Mouse (Mus musculus) layer of hippocampus, postnatal 14 days (tissue): Measurements from ENCODE around the gene Cdc20. TPM values are rescaled to one million over a fixed set of nuclear protein-coding genes. Genes with fewer than 3 reads are reported as not detected.
A peak's percentile ranks its signal among the peaks of the same experiment; 100 is the strongest.

Experiments
- DNase-seq, 2 experiments: peaks; one replicate each; pipeline ENCODE4 v3.0.0; 2021 to 2022; ENCODE audit warnings: low spot score in 2 of 2, mixed read lengths in 1 of 2
- long read RNA-seq, 2 experiments: library from polyadenylated mRNA; stranded (forward); transcript quantifications; one replicate each; pipeline ENCODE4 v2.0.0; 2021
- total RNA-seq, 2 experiments: library from RNA; stranded (reverse); gene quantifications; 2 replicates each; pipeline ENCODE4 v1.2.3; 2021

Gene Cdc20
- 1 to 10 TPM; 2.1 to 3.4 TPM for total RNA-seq
- long read RNA-seq, experiment 1, transcript Cdc20-201 (10 exons, 1,793 nt): major isoform, 6 of 6 reads
- long read RNA-seq, experiment 1, partial matches to known transcripts: 0 of 6 reads
- long read RNA-seq, experiment 1, other reads (novel, unspliced or antisense): 0 of 6 reads
- long read RNA-seq, experiment 2, partial matches to known transcripts: 0 of 4 reads
- long read RNA-seq, experiment 2, other reads (novel, unspliced or antisense): 0 of 4 reads

GRCm38 (mm10) chr4:118436820-118437603 lies at the start of gene Cdc20:
TSS of gene Cdc20 (minus strand) at chr4:118437352.
- peak; percentile 91 to 94 for DNase-seq

DNA sequence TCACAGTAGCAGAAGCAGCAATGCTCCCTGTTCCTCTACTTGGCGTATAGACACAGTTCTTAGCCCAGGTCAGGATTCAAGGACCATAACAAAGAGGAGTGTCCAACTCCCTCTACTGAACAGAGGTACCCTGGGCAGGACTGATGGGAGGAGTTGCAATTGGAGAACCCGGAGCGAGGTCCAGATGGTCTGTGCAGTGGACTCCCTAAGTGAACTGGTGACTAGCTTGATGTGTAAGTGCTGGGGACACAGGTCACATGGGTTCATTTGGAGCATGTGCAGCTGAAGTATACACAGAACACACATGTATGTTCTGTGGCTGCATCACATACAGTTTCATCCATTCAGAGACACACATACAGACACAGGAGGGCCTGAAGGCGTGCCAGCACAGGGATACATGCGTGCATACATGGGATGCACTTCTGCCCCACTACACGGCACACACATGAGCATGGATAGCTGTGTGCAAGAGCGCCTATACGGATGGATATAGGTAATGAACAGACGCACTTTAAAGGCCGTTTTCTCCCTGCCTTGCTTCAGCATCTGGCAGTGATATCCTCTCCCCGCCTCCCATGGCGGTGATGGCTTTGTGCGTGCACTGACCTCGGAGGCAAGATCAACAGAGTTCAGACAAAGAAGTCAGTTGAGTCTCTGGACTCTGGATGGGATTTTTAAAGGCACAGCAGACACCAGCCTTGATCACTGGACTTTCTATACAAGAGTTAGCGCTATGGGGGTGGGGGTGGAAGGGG lies 39.8 kb upstream of the Cdc20 start:
- DNase-seq: no peak

- no peak for DNase-seq
Measured at GRCm38 (mm10) chr4:118472687-118473086, 35.5 kb upstream of the Cdc20 start.

- no peak for DNase-seq
Measured at GRCm38 (mm10) chr4:118471281-118471680, 34.1 kb upstream of the Cdc20 start.

GRCm38 (mm10) chr4:118465697-118466163 lies 28.6 kb upstream of the Cdc20 start:
- DNase-seq: no peak

- no peak for DNase-seq
Measured at GRCm38 (mm10) chr4:118464956-118465355, 27.8 kb upstream of the Cdc20 start.

DNA sequence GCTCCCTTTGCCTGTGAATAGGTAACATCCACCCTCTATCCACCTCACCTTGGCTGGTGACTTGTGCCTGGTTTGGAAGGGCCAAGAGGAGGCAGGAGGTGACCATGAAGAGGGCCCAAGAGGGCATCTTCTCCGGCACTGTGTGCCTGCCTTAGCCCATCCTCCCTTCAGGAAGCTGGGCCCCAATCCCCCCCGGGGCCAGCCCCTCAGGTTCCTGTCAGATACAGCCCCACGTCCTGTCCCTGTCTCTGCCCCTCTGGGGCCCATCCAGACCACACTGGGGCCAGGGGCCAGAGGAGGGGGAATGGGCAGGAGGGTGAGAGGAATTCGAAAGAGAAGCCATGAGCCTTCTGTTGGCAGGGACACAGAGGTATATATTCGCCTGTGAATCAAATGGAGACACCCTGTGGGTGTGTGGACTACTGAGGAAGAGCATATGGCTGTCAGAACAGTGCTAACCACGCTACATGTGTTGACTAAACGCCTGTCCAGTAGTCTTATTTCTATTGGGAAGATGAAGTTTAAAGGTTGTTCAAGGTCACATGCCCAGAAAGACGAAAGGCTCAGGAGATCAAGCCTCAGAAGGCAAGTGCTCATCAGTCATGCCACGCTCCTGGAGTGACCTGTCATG lies 20.3 kb upstream of the Cdc20 start, which contains the start of gene Mpl:
Gene Mpl, minus strand, starts transcription at position 169 of the 631 bp plus-strand sequence.
- no peak for DNase-seq

DNA sequence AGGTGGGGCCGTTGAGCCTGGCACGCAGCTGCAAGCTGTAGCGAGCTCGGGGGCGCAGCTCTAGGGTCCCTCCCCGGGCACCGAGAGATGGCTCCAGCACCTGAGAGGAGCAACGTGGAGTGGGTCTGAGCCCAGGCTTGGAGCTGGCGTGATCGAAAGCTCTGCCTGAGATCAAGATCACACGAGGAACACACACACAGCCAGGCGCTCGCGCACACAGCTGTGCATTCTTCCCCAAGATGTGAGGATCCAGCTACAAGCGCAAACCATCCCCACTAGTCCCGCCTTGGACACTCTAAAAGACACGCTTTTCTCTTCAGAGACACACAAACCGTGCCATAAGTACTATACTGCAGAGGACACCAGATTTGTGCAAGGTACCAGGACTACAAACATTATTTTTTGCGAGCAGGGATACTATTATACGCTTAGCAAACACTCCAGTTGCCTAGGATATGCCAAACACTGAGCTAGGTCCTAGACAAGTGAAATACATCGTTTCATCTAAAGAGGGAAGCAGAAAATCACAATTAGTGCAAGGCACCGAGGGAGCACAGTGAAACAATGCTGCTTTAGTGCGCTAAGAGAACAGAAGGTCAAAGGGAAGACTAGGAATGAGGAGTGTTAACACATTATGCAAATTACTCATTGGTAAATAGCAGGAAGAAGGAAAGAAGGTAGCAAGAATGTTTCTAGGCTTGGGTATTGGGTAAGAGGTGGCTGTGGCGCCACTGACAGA lies 9.4 kb upstream of the Cdc20 start:
- no peak for DNase-seq

DNA sequence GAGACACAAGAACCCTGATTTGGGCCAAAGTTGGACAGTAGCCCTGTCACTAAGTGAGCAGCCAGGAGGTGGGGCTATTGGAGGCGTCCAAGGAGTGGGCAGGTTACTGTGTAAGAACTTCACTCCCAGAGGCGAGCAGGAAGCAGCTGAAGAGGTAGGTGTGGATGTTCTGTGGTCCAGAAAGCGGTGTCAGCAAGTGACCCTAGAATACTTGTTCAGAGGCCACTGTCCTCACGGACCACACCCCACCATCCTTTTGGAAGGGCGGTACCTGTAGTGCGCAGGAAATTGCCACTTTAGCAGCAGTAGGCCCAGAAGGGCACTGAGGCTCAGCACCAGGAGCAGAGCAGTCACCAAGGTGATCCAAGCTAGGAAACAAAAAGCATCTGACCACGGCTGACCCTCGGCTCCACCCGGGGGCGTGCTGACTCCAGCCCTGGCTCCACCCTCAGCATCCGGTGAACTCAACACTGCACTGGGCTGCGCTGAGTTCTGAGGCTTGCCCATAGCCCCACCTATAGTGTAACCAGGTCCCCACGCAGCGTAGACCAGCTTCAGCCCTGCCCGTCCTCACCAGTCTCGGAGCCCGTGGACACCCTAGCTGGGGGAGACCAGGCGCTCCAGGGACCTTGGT lies 8.7 kb upstream of the Cdc20 start:
- no peak for DNase-seq

DNA sequence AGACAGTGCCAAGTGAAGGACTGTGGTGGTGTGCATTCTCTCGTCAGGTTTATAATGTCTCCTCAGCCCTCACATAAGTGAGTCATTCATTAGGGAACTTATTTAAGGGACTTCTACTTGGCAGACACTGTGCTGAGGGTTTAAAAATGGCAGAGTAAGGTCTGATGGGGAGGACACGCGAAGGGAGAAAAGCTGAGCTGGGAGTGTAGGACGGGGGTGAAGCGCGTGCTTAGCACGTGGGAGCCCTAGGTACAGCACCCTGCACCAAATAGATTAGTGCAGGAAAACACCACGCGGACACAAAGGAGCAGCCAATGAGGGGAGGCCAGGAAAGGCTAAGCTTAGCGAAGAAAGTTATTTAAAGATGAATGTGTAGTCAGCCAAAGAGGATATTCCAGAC lies 7.9 kb upstream of the Cdc20 start:
- no peak for DNase-seq

GRCm38 (mm10) chr4:118437829-118438253 lies 689 bp upstream of the Cdc20 start:
- DNase-seq: no peak

DNA sequence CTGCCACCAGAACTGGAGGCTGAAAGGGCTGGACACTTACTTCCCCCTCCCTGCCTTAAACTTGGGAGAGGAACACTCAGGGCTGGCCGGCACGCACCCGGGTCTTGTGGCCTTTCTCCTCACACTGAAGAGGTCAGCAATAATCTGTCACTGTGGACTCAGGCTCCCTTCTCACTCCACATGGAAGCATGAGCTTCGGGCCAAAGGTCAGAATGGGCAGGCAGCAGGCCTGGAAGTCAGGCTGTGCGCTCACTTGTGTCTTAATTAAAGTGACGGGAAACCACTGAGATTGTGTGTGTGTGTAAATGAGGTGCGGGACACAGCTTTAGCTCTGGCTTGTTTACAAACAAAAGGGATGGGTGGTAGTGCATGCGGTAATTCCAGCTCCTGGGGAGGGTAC lies 4.8 kb downstream of the Cdc20 start:
- DNase-seq: no peak

GRCm38 (mm10) chr4:118429215-118429895 lies 7.8 kb downstream of the Cdc20 start:
- DNase-seq: no peak

DNA sequence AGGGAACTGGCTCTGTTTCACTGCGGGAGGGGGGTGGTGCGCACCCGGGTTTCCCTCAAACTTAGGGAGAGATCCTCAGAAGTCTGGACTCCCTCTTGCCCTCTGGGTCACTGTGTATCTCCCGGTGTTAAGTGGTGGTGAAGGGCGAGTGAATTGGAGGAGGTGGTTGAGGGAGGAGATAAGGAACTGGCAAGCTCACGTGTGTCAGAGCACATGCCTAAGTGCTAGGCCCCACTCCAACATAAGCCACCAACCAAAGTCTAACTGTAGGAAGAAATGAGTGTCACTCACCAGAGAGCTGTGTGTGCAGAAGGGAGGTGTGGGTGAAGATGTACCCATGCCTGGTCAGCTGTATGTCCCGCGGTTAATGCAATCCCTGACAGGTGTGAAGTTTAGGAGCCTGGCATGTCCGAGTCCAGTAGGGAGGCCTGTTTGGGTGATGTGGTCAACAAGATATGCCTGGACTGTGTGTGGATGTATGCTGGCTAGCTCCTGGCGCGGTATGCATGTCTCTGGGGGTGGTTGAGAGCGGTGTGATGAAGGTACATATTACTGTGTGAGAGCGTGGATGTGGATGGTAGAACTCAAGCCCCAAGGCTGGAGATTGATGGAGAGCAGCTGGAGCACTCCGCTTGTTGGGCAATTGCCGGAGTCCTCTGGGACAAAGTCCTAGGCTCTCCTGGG lies 8.5 kb downstream of the Cdc20 start:
- DNase-seq: no peak

- DNase-seq: peak; percentile 61 to 72
Measured at GRCm38 (mm10) chr4:118427768-118428451, 9.2 kb downstream of the Cdc20 start, which contains the start of gene Elovl1. TSS of gene Elovl1 (plus strand) at chr4:118428093.

DNA sequence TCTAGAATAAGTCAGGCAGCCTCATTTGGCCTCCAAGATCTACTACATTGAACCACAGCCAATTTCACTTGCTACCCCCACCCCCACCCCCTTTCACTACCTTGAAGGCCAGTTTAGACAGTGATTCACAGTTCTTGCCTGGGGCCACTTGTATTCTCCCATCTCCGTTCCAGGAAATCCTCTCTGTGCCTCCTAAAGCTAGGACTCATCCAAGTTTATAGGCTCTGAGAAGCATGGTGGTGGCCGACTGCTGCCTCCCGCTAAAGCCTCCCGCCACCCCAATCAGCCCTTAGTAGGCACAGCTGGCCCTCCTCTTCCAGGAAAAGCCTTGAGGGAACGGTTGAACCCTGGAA lies 9.8 kb downstream of the Cdc20 start:
- DNase-seq: no peak

DNA sequence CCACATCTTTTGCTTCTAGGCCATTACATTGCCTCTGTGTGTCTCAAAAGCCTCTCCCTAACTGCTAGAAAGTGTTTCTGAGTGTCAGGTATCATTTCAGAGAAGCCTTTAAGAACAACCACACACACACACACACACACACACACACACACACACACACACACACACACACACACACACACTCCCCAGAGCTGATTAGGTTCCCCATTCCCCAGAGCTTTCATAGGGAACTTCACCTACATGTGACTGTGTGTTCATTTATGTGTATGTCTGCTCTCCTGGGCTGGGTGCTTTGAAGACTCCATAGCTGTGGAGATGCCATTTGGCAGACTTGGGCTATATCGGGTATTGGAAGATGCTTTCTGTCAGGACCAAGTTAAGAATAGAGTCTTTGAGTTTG lies 11.8 kb downstream of the Cdc20 start:
- DNase-seq: no peak

DNA sequence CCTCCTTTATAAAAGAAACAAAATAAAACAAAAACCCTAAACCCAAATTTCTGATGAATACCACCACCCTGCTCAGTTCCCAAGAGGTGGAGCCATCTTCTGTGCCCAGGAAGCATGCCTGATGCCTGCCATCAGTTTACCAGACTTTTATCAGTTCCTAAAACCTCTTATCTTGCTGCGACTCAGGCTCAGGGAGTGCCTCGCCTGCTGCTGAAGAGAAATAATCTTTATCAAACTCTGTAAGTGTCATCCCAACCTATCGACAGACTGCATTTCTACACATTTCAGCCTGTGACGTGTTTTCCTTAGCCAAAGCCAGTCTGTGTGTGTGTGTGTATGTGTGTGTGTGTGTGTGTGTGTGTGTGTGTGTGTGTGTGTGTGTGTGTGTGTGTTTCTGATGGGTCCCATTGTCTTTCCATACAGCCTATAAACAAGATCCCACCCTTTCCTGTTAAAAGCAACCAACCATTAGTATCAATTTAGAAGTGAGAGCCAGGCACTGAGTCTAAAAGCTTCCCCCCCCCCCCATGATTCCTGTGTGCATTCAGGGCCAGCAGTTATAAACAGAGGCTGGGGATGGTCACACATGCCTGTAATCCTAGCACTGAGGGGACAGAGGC lies 12.5 kb downstream of the Cdc20 start:
- DNase-seq: no peak
